Mouse (Mus musculus) liver, embryonic 11.5 days (tissue): ENCODE data around the gene Tff2. TPM values are rescaled to one million over a fixed set of nuclear protein-coding genes. Genes with fewer than 3 reads are reported as not detected.

Experiments used
- ATAC-seq: fragments of 200-750 bp; cut with Nextera tagmentation; replicated peaks from 2 replicates; pipeline ENCODE4 v1.8.0; 2017; ENCODE audit warnings: moderate number of reproducible peaks, mild to moderate bottlenecking, moderate TSS enrichment, moderate library complexity; ENCODE audit not compliant: low FRiP score
- DNase-seq: peaks from one replicate; pipeline ENCODE4 v3.0.0-alpha.2; 2017; ENCODE audit warnings: low spot score
- H3K27ac ChIP-seq: fragments of 300-500 bp; sonication (generic); 2 replicates; pipeline ENCODE4 v1.5.1; 2014; ENCODE audit warnings: mild to moderate bottlenecking, low read depth, low read length, control low read depth
- H3K27me3 ChIP-seq: fragments of 300-500 bp; sonication (generic); replicated peaks from 2 replicates; pipeline ENCODE4 v1.6.1; 2014; ENCODE audit warnings: low read length, mixed read lengths; ENCODE audit not compliant: control insufficient read depth, insufficient read depth
- H3K36me3 ChIP-seq: fragments of 300-500 bp; sonication (generic); 2 replicates; pipeline ENCODE4 v1.6.1; 2014; ENCODE audit warnings: mild to moderate bottlenecking, low read length, moderate library complexity, mixed read lengths; ENCODE audit not compliant: control insufficient read depth, insufficient read depth
- H3K4me1 ChIP-seq: fragments of 300-500 bp; sonication (generic); replicated peaks from 2 replicates; pipeline ENCODE4 v1.6.1; 2014; ENCODE audit warnings: low read length, mixed read lengths; ENCODE audit not compliant: control insufficient read depth, insufficient read depth
- H3K4me2 ChIP-seq: fragments of 300-500 bp; sonication (generic); 2 replicates; pipeline ENCODE4 v1.6.1; 2014; ENCODE audit warnings: mild to moderate bottlenecking, control low read depth, moderate library complexity
- H3K4me3 ChIP-seq: fragments of 300-500 bp; sonication (generic); 2 replicates; pipeline ENCODE4 v1.5.1; 2014; ENCODE audit warnings: low read depth, low read length, control low read depth
- H3K9ac ChIP-seq: fragments of 300-500 bp; sonication (generic); 2 replicates; pipeline ENCODE4 v1.6.1; 2014; ENCODE audit warnings: low read depth, low read length, control low read depth
- H3K9me3 ChIP-seq: fragments of 300-500 bp; sonication (generic); 2 replicates; pipeline ENCODE4 v1.6.1; 2016; ENCODE audit warnings: low read length, inconsistent platforms, mixed read lengths; ENCODE audit not compliant: control insufficient read depth
- WGBS: fragments of 180-500 bp; shearing (Covaris S2); extraction: QIAGEN DNeasy Blood & Tissue Kit; methylation state at CpG from one replicate; pipeline ENCODE4 v1.1.7; 2014; 5-methylcytosine and 5-hydroxymethylcytosine counted together
- polyA plus RNA-seq: library from polyadenylated mRNA; unstranded; fragments of >200 nt; fragmentation: Nextera tagmentation; extraction: Ambion mirVana; gene quantifications from 2 replicates; pipeline ENCODE4 v1.2.1, GENCODE M21; 2014

Tff2 gene
- polyA plus RNA-seq, result not detected in 2 replicates

DNA sequence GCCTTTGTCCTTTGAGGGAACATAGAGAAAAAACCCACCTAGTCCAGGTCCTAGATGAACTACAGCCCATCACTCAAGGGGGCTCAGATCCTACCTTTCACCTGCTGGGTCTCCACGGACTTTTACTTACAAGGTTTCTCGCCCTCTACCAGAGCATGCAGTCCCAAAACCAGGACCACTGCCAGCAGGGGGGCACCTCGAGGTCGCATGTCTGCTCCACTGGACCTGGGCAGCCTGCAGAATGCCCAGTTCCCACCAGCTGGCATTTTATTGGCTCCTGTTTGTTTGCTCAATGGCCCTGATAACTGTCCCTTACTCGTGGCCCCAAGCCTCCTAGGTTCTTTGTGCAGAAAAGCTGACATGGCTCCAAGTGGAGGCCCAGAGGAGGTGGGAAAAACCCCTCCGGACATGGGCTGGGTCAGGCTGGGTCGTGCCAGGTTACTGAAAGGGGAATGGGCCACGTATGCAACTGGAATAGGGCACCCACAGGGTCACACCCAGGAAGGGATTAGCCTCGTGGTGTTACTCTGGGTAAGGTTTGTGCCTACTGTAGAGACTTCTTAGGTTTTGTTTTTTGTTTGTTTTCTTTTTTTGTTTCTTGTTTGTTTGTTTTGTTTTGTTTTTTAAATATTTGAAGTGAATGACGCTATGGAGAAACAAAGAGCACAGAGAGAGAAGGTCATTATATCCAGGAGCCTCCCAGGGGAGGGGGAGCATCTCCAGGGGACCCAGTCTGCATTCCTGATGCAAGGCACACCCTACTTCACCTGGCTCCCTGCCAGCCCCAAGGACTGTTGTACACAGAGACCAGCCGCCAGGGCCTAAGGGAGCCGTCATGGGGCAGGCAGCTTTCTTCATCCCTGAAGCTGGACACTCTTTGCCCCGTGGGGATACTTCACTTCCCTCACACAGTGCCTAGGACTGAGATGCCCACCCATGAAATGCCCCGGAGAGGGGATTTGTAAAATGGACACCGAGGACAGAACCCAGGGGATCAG, at the start of gene Tff2:
Tff2 (minus strand) TSS at position 243 of the 998 bp plus-strand sequence.
- Histone ChIP-seq H3K27ac (no peak within 1 kb of the TSS), H3K4me2 (no peak within 1 kb of the TSS), H3K27me3 (no peaks in the 10 kb centered on the region), H3K4me1 (no peaks in the 10 kb centered on the region), H3K9me3 (no peaks in the 10 kb centered on the region), H3K9ac (no peak within 1 kb of the TSS), H3K36me3 (no peaks in the 10 kb centered on the region), H3K4me3 (no peak within 1 kb of the TSS)
- DNase-seq (no peak), ATAC-seq (no peak)
- 69% methylated on average over 15 of the region's 15 CpGs for WGBS

DNA sequence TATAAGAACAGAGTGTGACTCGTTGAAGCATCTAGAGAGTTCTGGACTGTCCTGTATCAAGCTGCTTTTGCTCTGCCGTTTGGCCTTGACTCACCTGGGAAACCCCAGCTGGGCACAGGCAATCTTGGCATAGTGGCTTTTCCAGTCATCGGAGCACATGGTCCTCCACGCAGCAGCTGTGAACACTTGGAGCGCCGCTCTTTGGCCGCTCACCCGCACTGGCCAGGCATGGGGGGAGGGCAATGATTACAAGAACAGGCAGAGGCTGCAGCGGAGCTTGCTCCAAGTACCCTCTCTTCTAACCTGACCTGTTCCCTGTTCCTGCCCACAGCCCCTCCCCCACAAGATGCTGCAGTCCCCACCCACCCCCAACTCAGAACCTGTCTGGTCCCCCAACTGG, 49.3 kb upstream of the Tff2 start:
- no peak overlapping the region for H3K9ac ChIP-seq
- peaks cover 3% of the 10 kb centered on the region for H3K4me1 ChIP-seq
- no peak overlapping the region for H3K4me2 ChIP-seq
- no peak for DNase-seq
- WGBS, result 81% methylated on average over 9 of the region's 9 CpGs
- H3K4me3 ChIP-seq, result no peak overlapping the region
- H3K36me3 ChIP-seq, result no peaks in the 10 kb centered on the region
- H3K27ac ChIP-seq, result no peak overlapping the region
- ATAC-seq, result no peak
- no peaks in the 10 kb centered on the region for H3K9me3 ChIP-seq
- H3K27me3 ChIP-seq, result no peaks in the 10 kb centered on the region

DNA sequence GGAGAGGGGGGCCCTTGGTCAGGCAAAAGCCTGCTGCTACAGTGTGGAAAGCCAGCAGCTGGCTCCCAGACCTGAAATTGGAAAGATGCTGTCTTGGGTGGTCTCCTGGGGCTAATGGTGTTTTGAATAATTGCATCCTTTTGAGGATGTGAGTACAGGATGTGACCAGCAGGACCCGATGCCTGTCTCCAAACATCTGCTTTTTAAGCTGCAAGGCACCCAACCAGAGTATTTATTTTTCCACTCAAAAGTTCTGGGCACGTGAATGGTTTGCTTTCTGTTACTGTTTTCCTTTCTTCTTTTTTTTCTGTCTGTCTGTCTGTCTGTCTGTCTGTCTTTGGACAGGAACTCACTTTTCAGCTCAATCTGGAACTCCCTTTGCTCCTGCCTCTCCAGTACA, 48.6 kb upstream of the Tff2 start:
- no peak for ATAC-seq
- H3K27ac ChIP-seq, result no peak overlapping the region
- no peaks in the 10 kb centered on the region for H3K9me3 ChIP-seq
- no peaks in the 10 kb centered on the region for H3K36me3 ChIP-seq
- H3K4me1 ChIP-seq, result peaks cover 3% of the 10 kb centered on the region
- no peaks in the 10 kb centered on the region for H3K27me3 ChIP-seq
- H3K4me3 ChIP-seq, result no peak overlapping the region
- H3K9ac ChIP-seq, result no peak overlapping the region
- DNase-seq, result no peak
- no peak overlapping the region for H3K4me2 ChIP-seq
- WGBS, result 56% methylated on average over 2 of the region's 2 CpGs

DNA sequence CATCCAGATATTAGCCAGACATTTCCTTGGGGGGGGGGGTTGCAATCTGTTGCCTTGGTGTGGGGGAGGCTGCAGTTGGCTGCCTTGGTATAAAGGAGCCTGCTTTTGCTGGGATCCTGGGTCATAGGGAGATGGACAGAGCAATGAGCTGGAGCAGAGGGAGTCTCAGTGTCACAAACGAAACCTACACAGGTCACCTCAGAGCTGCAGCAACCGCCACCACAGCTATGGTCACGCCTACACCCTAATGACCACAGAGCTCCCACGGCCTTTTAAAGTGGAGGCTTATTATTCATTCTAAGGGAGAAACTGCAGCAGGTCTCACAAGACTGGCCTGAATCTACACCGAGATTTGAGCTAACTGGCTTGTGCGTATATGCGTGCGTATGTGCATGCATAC, 47.7 kb upstream of the Tff2 start:
- H3K27me3 ChIP-seq, result no peaks in the 10 kb centered on the region
- H3K9ac ChIP-seq, result no peak overlapping the region
- H3K4me1 ChIP-seq, result peaks cover 3% of the 10 kb centered on the region
- H3K4me3 ChIP-seq, result no peak overlapping the region
- WGBS, result 81% methylated on average over 8 of the region's 8 CpGs
- DNase-seq (no peak), ATAC-seq (no peak)
- H3K27ac ChIP-seq, result no peak overlapping the region
- no peaks in the 10 kb centered on the region for H3K9me3 ChIP-seq
- H3K36me3 ChIP-seq, result no peaks in the 10 kb centered on the region
- no peak overlapping the region for H3K4me2 ChIP-seq

DNA sequence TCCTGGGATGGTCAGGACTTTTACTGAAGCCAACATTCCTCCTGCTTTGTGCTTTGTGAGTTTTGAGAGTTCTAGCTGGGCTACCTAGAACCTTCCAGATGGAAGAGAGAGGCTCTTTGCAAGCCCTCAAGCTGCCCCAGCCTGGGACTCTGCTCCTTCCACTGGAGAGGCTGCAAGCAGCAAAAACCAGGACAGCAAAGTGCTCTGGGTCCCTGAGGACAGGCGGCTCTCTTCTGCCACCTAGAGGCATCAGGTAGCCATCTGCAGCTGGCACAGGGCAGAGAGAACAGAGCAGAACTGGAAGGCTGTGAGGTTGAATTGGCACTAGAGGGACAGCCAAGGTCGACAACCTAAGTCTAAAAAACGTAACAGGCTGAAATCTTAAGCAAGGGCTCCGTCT, 43.3 kb upstream of the Tff2 start:
- no peak overlapping the region for H3K27ac ChIP-seq
- no peaks in the 10 kb centered on the region for H3K27me3 ChIP-seq
- WGBS, result 21% methylated on average over 4 of the region's 4 CpGs
- H3K4me1 ChIP-seq, result no peaks in the 10 kb centered on the region; the same call in 1 of the 2 replicates
- H3K9me3 ChIP-seq, result no peaks in the 10 kb centered on the region
- H3K9ac ChIP-seq, result no peak overlapping the region
- ATAC-seq (no peak), DNase-seq (peak; percentile 49)
- no peak overlapping the region for H3K4me2 ChIP-seq
- no peak overlapping the region for H3K4me3 ChIP-seq
- H3K36me3 ChIP-seq, result no peaks in the 10 kb centered on the region

DNA sequence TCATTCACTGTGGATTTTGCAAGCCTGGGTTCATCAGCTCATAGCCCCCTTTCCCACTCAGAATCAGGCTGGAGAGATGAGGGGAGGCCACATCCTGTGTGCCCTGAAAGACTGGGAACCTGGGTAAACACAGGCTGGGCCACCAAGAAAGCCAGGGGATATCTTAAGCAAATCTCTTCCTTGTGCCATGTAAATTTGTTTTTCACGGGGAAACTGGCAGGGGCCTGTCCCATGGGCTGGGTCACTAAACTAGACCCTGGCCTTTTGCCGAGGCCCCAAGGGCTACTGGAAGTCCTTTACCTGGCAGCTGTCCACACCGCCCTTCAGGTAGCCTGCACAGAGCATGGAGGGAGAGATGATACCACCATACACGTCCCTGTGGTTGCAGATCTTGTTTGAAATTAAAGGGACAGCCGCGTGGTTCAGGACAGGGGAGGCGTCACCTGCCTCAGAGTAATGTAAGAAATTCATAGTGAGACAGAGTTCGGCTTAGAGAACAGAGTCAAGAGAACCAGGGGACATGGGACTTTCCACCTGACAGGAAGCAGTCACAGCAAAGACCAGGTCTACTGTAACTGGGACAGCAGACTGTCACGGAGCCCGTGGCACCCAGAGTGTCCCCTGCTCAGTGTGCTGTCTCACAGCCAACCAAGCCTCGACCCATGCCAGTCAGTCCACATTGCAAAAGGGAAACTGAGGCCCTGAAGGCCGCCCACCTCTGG, 40.3 kb upstream of the Tff2 start:
- ATAC-seq (no peak), DNase-seq (no peak)
- H3K4me3 ChIP-seq, result no peak overlapping the region
- WGBS, result 74% methylated on average over 12 of the region's 12 CpGs
- H3K4me2 ChIP-seq, result no peak overlapping the region
- no peaks in the 10 kb centered on the region for H3K4me1 ChIP-seq
- H3K9me3 ChIP-seq, result no peaks in the 10 kb centered on the region
- H3K36me3 ChIP-seq, result no peaks in the 10 kb centered on the region
- no peaks in the 10 kb centered on the region for H3K27me3 ChIP-seq
- H3K27ac ChIP-seq, result no peak overlapping the region
- no peak overlapping the region for H3K9ac ChIP-seq

DNA sequence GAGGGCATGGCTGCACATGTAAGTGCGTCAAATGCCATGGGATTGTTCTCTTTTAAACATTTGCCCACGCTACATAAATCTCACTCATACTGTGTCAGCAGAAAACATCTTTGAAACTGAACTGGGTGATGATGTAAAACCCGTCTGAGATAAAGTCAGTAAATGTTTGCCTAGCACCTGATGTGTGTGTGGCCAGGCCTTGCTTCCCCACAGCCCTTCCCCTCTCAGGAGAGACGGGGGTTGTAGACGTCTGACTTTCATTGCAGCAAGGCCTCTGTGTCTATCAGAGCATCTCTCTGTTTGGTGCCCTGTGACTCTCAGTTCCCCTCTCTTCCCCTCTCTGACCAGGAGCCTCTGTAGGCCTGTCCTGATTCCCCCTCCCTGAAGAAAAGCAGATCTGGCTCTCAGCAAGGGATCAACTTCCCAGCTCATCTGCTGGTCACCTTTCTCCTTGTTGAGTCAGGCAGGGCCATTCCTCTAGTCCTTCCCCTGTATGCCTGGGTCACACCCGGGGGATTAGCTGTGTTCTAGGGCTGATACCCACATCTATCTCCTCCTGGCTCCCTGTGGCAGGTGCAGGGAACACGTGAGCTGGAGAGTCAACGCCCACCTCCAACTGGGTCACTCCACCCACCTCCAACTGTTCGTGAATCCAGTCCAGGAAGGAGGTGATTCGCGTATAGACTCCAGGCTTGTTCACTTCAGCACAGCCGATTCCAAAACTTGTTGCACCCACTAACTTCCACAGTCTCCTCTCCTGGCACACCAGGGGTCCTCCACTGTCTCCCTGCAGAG, 39.3 kb upstream of the Tff2 start:
- no peaks in the 10 kb centered on the region for H3K9me3 ChIP-seq
- peak overlapping the region; percentile 6; the same call in 1 of the 2 replicates for H3K4me2 ChIP-seq
- ATAC-seq (no peak), DNase-seq (no peak)
- H3K36me3 ChIP-seq, result no peaks in the 10 kb centered on the region
- WGBS, result 60% methylated on average over 12 of the region's 12 CpGs
- H3K27me3 ChIP-seq, result no peaks in the 10 kb centered on the region
- no peak overlapping the region for H3K27ac ChIP-seq
- H3K4me3 ChIP-seq, result no peak overlapping the region
- H3K9ac ChIP-seq, result no peak overlapping the region
- no peaks in the 10 kb centered on the region for H3K4me1 ChIP-seq

DNA sequence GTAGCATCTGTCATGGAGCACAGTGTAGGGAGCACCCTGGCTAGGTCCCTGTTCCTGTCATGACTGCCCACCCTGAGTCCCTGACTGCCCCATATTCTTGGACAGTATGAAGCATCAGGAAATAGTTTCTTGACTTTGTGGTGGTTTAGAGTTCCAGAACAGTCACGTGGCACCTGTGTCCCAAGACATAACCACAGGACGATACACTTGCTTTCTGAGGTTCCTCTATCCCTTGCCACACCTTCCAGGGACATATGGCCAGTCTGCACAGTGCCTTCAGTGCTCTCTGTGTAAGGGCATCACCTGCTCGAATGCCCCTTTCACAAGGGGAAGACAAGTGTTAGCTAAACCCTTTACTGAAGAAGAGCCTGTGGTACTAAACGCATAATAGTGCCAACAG, 37.4 kb upstream of the Tff2 start:
- H3K4me3 ChIP-seq, result no peak overlapping the region
- H3K9ac ChIP-seq, result no peak overlapping the region
- H3K4me1 ChIP-seq, result no peaks in the 10 kb centered on the region
- no peaks in the 10 kb centered on the region for H3K9me3 ChIP-seq
- no peak overlapping the region for H3K4me2 ChIP-seq
- H3K27me3 ChIP-seq, result no peaks in the 10 kb centered on the region
- no peak for ATAC-seq
- H3K36me3 ChIP-seq, result no peaks in the 10 kb centered on the region
- DNase-seq, result no peak
- no peak overlapping the region for H3K27ac ChIP-seq
- 72% methylated on average over 4 of the region's 4 CpGs for WGBS
